Mouse (Mus musculus) heart, adult 2 months (tissue): ENCODE measurements at regions not wholly inside any gene's neighbourhood (a gene's known extent, or its start where the extent isn't known, plus 50 kb on each side); places are given as distances from the start of the nearest gene placed in this dataset.

Source experiments
- DNase-seq, 2 experiments: peaks; one replicate each; pipeline ENCODE4 v3.0.0; 2021
- H3K27ac ChIP-seq: fragments of 200-600 bp; 2 replicates; pipeline ENCODE4 v1.8.1; 2022
- H3K27me3 ChIP-seq: fragments of 200-500 bp; 2 replicates; pipeline ENCODE4 v1.6.1; 2012; ENCODE audit warnings: mild to moderate bottlenecking, low read length, inconsistent platforms, mixed read lengths; ENCODE audit not compliant: control insufficient read depth, insufficient read depth
- H3K36me3 ChIP-seq: fragments of 200-500 bp; 2 replicates; pipeline ENCODE4 v1.6.1; 2012; ENCODE audit warnings: low read length, inconsistent platforms; ENCODE audit not compliant: control insufficient read depth, insufficient read depth
- H3K4me1 ChIP-seq: fragments of 200-500 bp; 2 replicates; pipeline ENCODE4 v1.6.1; 2011; ENCODE audit warnings: low read length; ENCODE audit not compliant: control insufficient read depth, insufficient read depth
- H3K4me3 ChIP-seq: fragments of 200-600 bp; 2 replicates; pipeline ENCODE4 v1.8.1; 2022
- H3K79me2 ChIP-seq: fragments of 200-500 bp; replicated peaks from 2 replicates; pipeline ENCODE4 v1.6.1; 2012; ENCODE audit warnings: mild to moderate bottlenecking, inconsistent platforms, low read length, moderate library complexity, mixed read lengths; ENCODE audit not compliant: control insufficient read depth, insufficient read depth
- H3K9ac ChIP-seq: fragments of 200-500 bp; 2 replicates; pipeline ENCODE4 v1.6.1; 2012; ENCODE audit warnings: low read depth, mild to moderate bottlenecking, control low read depth, inconsistent platforms, low read length, mixed read lengths
- CTCF ChIP-seq: fragments of 200-600 bp; IDR thresholded peaks from 2 replicates; pipeline ENCODE4 v1.8.1; 2022; ENCODE audit warnings: antibody characterized with exemption, mild to moderate bottlenecking, moderate library complexity
- EP300 ChIP-seq: fragments of 200-500 bp; IDR thresholded peaks from 2 replicates; pipeline ENCODE4 v1.6.1; 2011; ENCODE audit warnings: low read depth, low read length, control low read depth; ENCODE audit not compliant: insufficient read depth
- POLR2A ChIP-seq: fragments of 200-500 bp; IDR thresholded peaks from 2 replicates; pipeline ENCODE4 v1.6.1; 2011; ENCODE audit warnings: mild to moderate bottlenecking, low read depth, low read length, control low read depth; ENCODE audit not compliant: insufficient read depth
- WGBS: fragments of 180-500 bp; shearing (Covaris S2); methylation state at CpG from one replicate; pipeline ENCODE4 v1.1.7; 2018; 5-methylcytosine and 5-hydroxymethylcytosine counted together
- intact Hi-C: fragments of 180-260 bp; cut with DNase I; formaldehyde crosslinking; loops from one replicate; pipeline ENCODE4 v1.15.1; 2025

DNA sequence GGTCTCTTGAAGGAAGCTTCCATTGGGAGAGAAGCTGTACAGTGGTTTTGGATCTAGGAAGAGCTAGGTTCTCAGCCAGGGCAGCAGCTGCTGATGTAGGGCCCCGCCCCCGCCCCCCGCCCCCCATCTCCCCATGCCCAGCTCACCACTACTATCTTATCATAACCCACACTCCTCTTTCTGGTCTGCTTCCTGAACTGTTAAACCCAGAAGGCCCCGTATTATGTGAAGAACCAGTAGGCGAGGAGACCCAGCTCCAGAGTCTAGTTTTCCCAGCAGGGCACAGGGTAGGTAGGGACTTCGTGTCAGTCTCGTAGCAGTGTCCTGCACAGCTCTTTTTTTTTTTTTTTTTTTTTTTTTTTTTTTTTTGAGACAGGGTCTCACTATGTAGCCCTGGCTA is 75.5 kb upstream of the Klf13 start:
- H3K4me1 ChIP-seq = no peaks in the 10 kb centered on the region
- H3K27me3 ChIP-seq = no peaks in the 10 kb centered on the region
- H3K79me2 ChIP-seq = no peaks in the 10 kb centered on the region
- no peaks in the 10 kb centered on the region for H3K36me3 ChIP-seq
- no peak overlapping the region for H3K9ac ChIP-seq
- TF ChIP-seq EP300 (no peak), CTCF (no peak), POLR2A (no peak)
- WGBS = 60% methylated on average over 7 of the region's 7 CpGs
- H3K27ac ChIP-seq = no peak overlapping the region
- intact Hi-C loops = no loop called here
- no peak for DNase-seq
- H3K4me3 ChIP-seq = no peak overlapping the region

DNA sequence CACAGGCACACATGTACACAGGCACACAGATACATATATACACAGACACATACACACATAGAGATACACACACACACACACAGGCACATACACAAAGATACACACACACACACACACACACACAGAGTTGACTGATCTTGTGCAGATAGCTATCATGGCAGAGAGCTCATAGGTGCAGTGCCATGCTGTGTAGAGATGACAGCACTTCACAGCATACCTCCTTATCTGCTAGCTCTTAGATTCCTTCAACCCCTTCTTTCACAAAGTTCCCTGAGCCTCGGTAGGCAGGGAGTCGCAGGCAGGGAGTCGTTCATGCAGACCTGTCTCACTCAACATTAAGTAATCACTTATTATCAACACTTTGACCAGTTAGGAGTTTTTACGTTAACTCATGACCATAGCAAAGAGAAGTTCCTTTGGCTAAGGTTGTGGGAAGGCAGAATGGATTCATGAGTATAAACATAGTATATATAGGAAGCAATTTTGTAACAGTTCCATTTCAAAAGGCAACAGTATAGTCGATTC is 74.4 kb upstream of the Klf13 start:
- H3K4me3 ChIP-seq = no peak overlapping the region
- no peaks in the 10 kb centered on the region for H3K4me1 ChIP-seq
- H3K27ac ChIP-seq = no peak overlapping the region
- 62% methylated on average over 5 of the region's 5 CpGs for whole genome bisulfite sequencing
- H3K36me3 ChIP-seq = no peaks in the 10 kb centered on the region
- TF ChIP-seq CTCF (no peak), EP300 (no peak), POLR2A (no peak)
- H3K27me3 ChIP-seq = no peaks in the 10 kb centered on the region
- H3K9ac ChIP-seq = no peak overlapping the region
- H3K79me2 ChIP-seq = no peaks in the 10 kb centered on the region
- DNase-seq = no peak
- intact Hi-C loops = no loop called here

DNA sequence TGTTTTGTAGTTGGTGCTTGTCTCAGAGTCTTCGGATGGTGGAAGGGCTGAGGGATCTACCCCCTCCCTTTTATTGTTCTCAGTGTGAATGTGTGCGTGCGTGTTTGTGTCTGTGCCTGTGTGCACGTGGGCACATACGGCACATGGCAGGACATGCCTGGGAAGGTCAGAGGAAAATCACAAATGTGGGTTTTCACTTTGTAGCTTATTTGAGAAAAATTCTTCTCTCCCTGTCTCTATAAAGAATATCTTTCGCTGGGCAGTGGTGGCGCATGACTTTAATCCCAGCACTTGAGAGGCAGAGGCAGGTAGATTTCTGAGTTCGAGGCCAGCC is 73.5 kb upstream of the Klf13 start:
- DNase-seq = no peak
- H3K9ac ChIP-seq = no peak overlapping the region
- no peaks in the 10 kb centered on the region for H3K27me3 ChIP-seq
- 66% methylated on average over 8 of the region's 8 CpGs for WGBS
- intact Hi-C loops = no loop called here
- TF ChIP-seq POLR2A (no peak), CTCF (no peak), EP300 (no peak)
- no peaks in the 10 kb centered on the region for H3K36me3 ChIP-seq
- H3K79me2 ChIP-seq = no peaks in the 10 kb centered on the region
- no peaks in the 10 kb centered on the region for H3K4me1 ChIP-seq
- no peak overlapping the region for H3K4me3 ChIP-seq
- no peak overlapping the region for H3K27ac ChIP-seq

DNA sequence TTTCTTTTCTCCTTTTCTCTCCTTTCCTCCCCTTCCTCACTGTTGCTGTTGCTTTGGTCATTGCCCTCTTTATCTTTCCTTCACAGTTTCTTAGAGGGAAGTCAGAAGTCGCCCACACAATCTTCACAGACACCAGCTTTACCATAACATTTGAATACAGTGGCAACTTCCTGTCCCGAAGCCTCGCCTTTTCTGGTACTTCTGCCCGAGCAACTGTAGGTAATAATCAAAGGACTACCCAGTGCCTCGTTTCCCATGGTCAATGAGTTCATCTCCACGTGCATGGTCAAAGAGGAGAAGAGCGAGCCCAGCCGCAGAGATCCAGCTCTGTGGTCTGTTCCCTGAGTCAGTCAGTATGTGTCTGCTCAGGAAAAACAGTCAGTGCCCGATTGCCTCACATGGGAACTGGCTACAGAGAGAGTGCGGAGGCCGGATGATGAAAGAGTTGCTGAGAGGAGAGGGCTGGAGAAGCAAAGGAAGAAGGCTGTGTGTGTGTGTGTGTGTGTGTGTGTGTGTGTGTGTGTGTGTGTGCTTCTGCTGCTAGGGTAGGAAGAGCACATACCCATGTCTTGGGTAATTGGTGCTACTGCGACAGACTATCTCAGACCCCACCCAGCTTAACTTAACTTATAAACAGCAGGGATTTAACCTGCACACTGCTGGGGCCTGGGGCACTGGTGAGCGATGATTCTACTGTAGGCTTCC is 73.0 kb upstream of the Klf13 start:
- no peak for TF ChIP-seq EP300
- TF ChIP-seq CTCF = no peak
- no peak for TF ChIP-seq POLR2A
- peak; percentile 27 to 63 for DNase-seq
- no peak overlapping the region for H3K27ac ChIP-seq
- intact Hi-C loops = no loop called here
- H3K4me1 ChIP-seq = no peaks in the 10 kb centered on the region
- no peaks in the 10 kb centered on the region for H3K36me3 ChIP-seq
- H3K27me3 ChIP-seq = no peaks in the 10 kb centered on the region
- WGBS = 31% methylated on average over 13 of the region's 13 CpGs
- H3K9ac ChIP-seq = no peak overlapping the region
- H3K4me3 ChIP-seq = no peak overlapping the region
- no peaks in the 10 kb centered on the region for H3K79me2 ChIP-seq

DNA sequence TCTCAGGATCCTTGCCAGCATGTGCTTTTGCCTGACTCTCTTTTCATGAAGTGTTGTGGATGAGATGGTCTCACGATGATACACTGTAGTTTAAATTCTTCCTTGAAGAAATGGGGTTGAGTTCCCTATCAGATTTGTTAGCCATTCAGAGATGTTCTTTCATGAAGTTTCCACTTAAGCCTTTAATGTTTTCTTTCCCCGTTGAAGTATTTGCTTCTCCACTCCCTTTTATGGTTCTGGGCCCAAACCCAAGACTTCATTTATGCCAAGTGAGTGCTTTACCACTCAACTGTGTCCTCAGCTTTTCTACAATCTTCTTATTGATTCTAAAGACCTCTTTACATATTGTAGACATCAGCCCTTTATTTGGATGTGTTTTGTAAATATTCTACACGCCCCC is 71.9 kb upstream of the Klf13 start:
- Histone ChIP-seq H3K9ac (no peak overlapping the region), H3K4me3 (no peak overlapping the region), H3K27ac (no peak overlapping the region), H3K27me3 (no peaks in the 10 kb centered on the region), H3K4me1 (no peaks in the 10 kb centered on the region), H3K36me3 (no peaks in the 10 kb centered on the region), H3K79me2 (no peaks in the 10 kb centered on the region)
- TF ChIP-seq CTCF (no peak), POLR2A (no peak), EP300 (no peak)
- DNase-seq = no peak
- WGBS = 76% methylated on average over 3 of the region's 3 CpGs
- intact Hi-C loops = no loop called here

DNA sequence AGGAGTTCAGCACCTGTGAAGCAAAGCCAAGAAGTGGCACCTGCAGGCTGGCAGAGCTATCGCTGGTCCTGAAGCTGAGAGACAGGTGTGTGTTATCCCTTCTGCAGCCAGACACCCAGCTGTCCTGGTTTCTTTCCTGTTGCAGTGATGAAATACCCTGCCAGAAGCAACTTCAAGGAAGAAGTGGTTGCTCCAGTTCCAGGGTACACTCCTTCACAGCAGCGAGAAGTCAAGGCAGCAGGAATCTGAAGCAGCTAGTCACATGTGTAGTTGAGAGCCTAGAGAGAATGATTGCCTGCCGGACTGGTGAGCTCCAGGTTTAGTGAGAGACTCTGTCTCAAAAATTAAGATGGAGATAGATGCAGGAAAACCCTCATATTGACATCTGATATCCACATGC is 69.1 kb upstream of the Klf13 start:
- Histone ChIP-seq H3K9ac (no peak overlapping the region), H3K27ac (no peak overlapping the region), H3K4me1 (no peaks in the 10 kb centered on the region), H3K4me3 (no peak overlapping the region), H3K79me2 (no peaks in the 10 kb centered on the region), H3K27me3 (no peaks in the 10 kb centered on the region), H3K36me3 (no peaks in the 10 kb centered on the region)
- WGBS = 85% methylated on average over 3 of the region's 3 CpGs
- no peak for TF ChIP-seq EP300
- TF ChIP-seq CTCF = no peak
- no peak for TF ChIP-seq POLR2A
- intact Hi-C loops = no loop called here
- no peak for DNase-seq

DNA sequence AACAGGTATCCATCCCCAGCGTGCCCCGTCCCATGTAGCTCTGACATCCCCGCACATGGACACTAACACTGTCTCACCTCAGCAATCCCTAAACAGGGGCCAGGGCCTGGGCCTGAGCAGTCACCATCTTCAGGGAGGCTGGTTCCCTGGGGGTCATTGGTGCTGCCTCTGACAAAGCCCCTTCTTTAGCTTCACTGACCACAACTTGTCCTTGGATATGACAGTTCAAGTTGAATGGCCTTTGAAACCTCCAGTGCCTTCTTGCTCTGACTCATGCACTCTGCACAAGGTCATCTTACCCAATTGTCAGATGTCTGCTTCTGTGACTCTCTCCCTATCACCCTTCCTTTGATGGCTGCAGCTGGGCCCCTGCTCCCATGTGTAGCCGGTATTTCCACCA is 68.2 kb upstream of the Klf13 start:
- intact Hi-C loops = no loop called here
- no peak overlapping the region for H3K4me3 ChIP-seq
- no peak for TF ChIP-seq CTCF
- TF ChIP-seq EP300 = no peak
- TF ChIP-seq POLR2A = no peak
- WGBS = 77% methylated on average over 4 of the region's 4 CpGs
- no peaks in the 10 kb centered on the region for H3K79me2 ChIP-seq
- no peak for DNase-seq
- no peak overlapping the region for H3K9ac ChIP-seq
- H3K4me1 ChIP-seq = no peaks in the 10 kb centered on the region
- no peaks in the 10 kb centered on the region for H3K36me3 ChIP-seq
- no peaks in the 10 kb centered on the region for H3K27me3 ChIP-seq
- H3K27ac ChIP-seq = no peak overlapping the region
